In the genomic region with DNA sequence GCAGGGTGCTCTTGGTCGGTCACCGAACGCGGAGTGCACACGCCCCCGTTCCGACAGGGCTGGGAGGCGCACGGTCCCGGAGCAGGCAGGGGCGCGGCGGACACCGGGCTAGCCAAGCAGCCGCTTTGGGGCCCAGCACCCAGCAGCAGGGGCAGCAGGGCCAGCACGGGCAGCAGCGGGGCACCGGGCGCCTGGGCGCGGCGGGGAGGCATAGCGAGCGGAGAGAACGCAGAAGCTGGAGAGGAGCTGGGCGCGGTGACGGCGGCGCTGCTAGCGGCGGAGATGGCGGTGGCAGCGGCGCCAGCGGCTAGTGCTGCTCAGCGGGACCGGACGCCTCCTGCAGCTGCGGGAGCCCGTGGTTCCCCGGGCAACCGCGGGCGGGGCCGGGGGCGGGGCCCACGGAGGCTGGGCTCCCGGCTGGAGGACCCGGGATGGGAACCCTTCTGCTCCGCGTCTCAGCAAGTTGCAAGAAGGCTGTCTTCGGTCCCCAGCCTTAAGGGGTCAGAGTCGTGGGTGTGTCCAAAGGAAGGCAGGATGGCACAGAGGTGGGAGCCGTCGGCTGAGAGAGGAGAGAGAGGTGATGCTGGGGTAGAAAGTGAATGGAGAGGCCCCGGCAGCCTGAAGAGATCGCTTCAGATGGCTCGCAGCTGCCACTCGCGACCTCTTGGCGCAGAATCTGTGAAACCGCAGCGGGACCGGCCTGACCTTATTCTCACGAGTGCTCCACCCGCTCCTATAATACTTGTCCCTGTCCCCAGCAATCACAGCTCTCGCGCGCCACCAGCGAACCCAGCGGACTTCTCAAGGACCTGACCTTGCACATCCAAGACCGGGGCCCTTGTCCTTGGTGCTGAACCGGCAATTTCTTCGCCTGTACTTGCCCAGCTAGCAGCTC, we compare ENCODE assay signal across 8 mouse cellular contexts. TPM values are rescaled to one million over a fixed set of nuclear protein-coding genes. Genes with fewer than 3 reads are reported as not detected.
DNase-seq lines count a peak whose midpoint lies in the region; ATAC-seq lines count a peak whose summit lies in the region.

TSS of gene Dner (minus strand) at position 705 of the 895 bp plus-strand sequence.

- ATAC-seq in hindbrain, embryonic 14.5 days (ENCODE audit: low FRiP score): peak; percentile 85

- peak within 1 kb of the TSS; percentile 94 for H3K9ac ChIP-seq in hindbrain, embryonic 14.5 days

- H3K27ac ChIP-seq in hindbrain, embryonic 14.5 days: peak within 1 kb of the TSS; percentile 98

- WGBS in hindbrain, embryonic 14.5 days: under 1% methylated on average over 69 of the region's 75 CpGs

- DNase-seq in WW6 (ENCODE audit: low read depth, low spot score): peak; percentile 73
- DNase-seq in cerebellum, postnatal 36 days: peak; percentile 61 to 63
- DNase-seq in gastrocnemius, adult 18-20 months (ENCODE audit: low spot score): peak; percentile 28
- DNase-seq in hindbrain, embryonic 14.5 days (ENCODE audit: low spot score): peak; percentile 78
- DNase-seq in left cerebral cortex, adult 11 months (ENCODE audit: low spot score): peak; percentile 53
- peak; percentile 73 for DNase-seq in lung, postnatal 14 days
- peak; percentile 92 for DNase-seq in retina, postnatal 1 day
- DNase-seq in urinary bladder, adult 2 months (ENCODE audit: low spot score): peak; percentile 48

- no peaks in the 10 kb centered on the region for H3K36me3 ChIP-seq in hindbrain, embryonic 14.5 days (replicated peaks; ENCODE audit: control insufficient read depth, insufficient read depth)

- H3K9me3 ChIP-seq in hindbrain, embryonic 14.5 days (ENCODE audit: control insufficient read depth, low read length): no peaks in the 10 kb centered on the region

- H3K4me2 ChIP-seq in hindbrain, embryonic 14.5 days (replicated peaks): peak within 1 kb of the TSS; percentile 80

- peak within 1 kb of the TSS; percentile 80 for H3K4me3 ChIP-seq in hindbrain, embryonic 14.5 days (replicated peaks; ENCODE audit: low read length)

- H3K4me1 ChIP-seq in hindbrain, embryonic 14.5 days (replicated peaks; ENCODE audit: control insufficient read depth, insufficient read depth, low read length): peaks cover 28% of the 10 kb centered on the region

- H3K27me3 ChIP-seq in hindbrain, embryonic 14.5 days (ENCODE audit: control insufficient read depth, insufficient read depth, low read length): no peaks in the 10 kb centered on the region

RNA-seq across cellular contexts. Expression of gene Dner, which starts in this region (rescaled TPM):
- under 1 TPM in 1 of 2 experiments, not detected in 1; 0.07 TPM for total RNA-seq in gastrocnemius, adult 18-20 months (2021)
- polyA plus RNA-seq in hindbrain, embryonic 14.5 days (2014; fragmentation: Nextera tagmentation; extraction: Ambion mirVana): 301 and 318 TPM in 2 replicates
- 18.8 and 24.2 TPM in 2 replicates for polyA plus RNA-seq in urinary bladder, adult 2 months (2012; rRNA removed)

Comparison
In these comparisons a context has a peak if more than half of its experiments do, and no peak if none do; other contexts are left out.
1. Peak in every context shown above with its lines: DNase-seq, ATAC-seq, H3K4me3 ChIP-seq and H3K27ac ChIP-seq.
2. RNA of gene Dner (polyA plus RNA-seq): 301 to 318 TPM in hindbrain, embryonic 14.5 days; 18.8 to 24.2 TPM in urinary bladder, adult 2 months; every median in the first group is over 10 times any median in the second.
3. Peak in DNase-seq in gastrocnemius, adult 18-20 months; RNA of the gene not detected or under 1 TPM.
4. DNase-seq: peak in every context shown above with its lines; median percentile 92 in retina, postnatal 1 day; 78 in hindbrain, embryonic 14.5 days; 73 in WW6; 73 in lung, postnatal 14 days; 62 in cerebellum, postnatal 36 days; 53 in left cerebral cortex, adult 11 months; 48 in urinary bladder, adult 2 months; 28 in gastrocnemius, adult 18-20 months.